Mouse (Mus musculus): ENCODE data around the gene Arhgap19. TPM values are rescaled to one million over a fixed set of nuclear protein-coding genes. Genes with fewer than 3 reads are reported as not detected.

Gene Arhgap19
- polyA plus RNA-seq, 1 experiment from 2014 or later = 20.8 TPM

DNA sequence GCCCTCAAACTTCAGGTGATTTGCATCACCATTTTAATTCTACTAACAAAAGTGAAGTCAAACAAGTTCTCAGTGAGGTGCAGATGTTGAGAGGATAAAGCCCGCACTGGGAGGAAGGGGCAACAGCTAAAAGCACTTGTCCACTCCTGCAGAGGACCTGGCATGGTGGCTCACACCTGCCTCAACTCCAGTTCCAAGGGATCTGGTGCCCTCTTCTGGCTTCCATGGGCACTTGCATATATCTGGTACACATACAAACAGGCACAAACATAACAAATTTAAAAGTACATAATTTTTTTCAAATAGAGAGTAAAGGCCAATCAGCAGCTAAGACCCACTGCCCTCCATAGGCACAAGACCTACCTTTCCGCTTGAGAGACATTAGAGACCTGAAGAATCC lies 10.5 kb downstream of the Arhgap19 start:
- Histone ChIP-seq H3K9me3 (replicated peaks; ENCODE audit: control insufficient read depth, low read length) (no peaks in the 10 kb centered on the region), H3K27me3 (ENCODE audit: control insufficient read depth, insufficient read depth, low read length) (no peaks in the 10 kb centered on the region), H3K36me3 (ENCODE audit: control insufficient read depth, insufficient read depth, low read length) (peaks cover 3% of the 10 kb centered on the region; the same call in 1 of the 2 replicates), H3K4me1 (ENCODE audit: control insufficient read depth, insufficient read depth, low read length) (no peaks in the 10 kb centered on the region), H3K9ac (ENCODE audit: low read depth, low read length) (no peak overlapping the region), H3K4me3 (ENCODE audit: low read depth, low read length) (no peak overlapping the region), H3K4me2 (no peak overlapping the region), H3K27ac (ENCODE audit: low read depth, low read length) (no peak overlapping the region)
- 91% methylated on average over 2 of the region's 2 CpGs for WGBS (ENCODE audit: insufficient replicate concordance)
- no peak for ATAC-seq (replicated peaks; ENCODE audit: insufficient number of reproducible peaks, low FRiP score, low TSS enrichment)

DNA sequence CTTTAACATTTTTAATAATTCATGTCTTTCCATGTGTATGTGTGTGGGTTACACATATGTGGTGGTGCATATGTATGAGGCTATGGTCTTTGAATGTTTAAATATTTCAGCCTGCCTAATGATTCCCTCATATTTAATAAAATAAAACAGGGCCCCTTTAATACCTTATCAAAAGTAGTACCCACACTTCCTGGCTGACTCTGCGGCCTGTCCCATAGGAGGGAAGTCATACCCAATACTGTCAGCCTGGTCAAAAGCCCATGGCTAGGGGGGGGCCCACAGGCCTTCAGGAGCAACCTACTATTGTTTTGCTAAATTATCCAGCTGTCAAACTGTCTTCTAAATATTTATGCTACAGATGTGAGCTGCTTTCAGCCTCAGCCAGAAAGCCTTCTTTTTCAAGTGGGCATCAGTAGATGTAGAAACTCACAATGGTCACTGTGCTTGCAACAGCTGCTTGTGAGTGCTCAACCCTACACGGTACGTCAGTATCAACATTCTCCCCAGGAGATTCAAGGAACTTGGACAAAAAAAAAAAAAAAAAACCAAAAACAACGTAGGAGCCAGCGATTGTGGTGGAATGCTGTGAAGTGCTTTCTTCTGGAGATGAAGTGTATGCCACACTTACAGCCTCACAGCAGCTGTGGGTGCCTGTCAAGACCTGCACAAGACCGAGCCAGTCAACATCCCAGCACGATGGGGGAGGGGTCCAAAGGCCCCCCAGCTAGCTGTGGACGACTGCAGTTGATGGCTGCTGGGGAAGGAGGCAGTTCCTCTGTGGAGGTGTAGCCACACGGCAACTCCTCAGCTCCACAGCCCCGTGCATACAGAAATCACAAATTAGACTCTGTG lies 12.5 kb downstream of the Arhgap19 start:
- peaks cover 15% of the 10 kb centered on the region for H3K36me3 ChIP-seq (ENCODE audit: control insufficient read depth, insufficient read depth, low read length)
- H3K4me2 ChIP-seq = no peak overlapping the region
- ATAC-seq (replicated peaks; ENCODE audit: insufficient number of reproducible peaks, low FRiP score, low TSS enrichment) = no peak
- no peak overlapping the region for H3K4me3 ChIP-seq (ENCODE audit: low read depth, low read length)
- no peaks in the 10 kb centered on the region for H3K27me3 ChIP-seq (ENCODE audit: control insufficient read depth, insufficient read depth, low read length)
- no peaks in the 10 kb centered on the region for H3K9me3 ChIP-seq (replicated peaks; ENCODE audit: control insufficient read depth, low read length)
- no peak overlapping the region for H3K27ac ChIP-seq (ENCODE audit: low read depth, low read length)
- H3K9ac ChIP-seq (ENCODE audit: low read depth, low read length) = no peak overlapping the region
- H3K4me1 ChIP-seq (ENCODE audit: control insufficient read depth, insufficient read depth, low read length) = no peaks in the 10 kb centered on the region
- 62% methylated on average over 10 of the region's 10 CpGs for WGBS (ENCODE audit: insufficient replicate concordance)

DNA sequence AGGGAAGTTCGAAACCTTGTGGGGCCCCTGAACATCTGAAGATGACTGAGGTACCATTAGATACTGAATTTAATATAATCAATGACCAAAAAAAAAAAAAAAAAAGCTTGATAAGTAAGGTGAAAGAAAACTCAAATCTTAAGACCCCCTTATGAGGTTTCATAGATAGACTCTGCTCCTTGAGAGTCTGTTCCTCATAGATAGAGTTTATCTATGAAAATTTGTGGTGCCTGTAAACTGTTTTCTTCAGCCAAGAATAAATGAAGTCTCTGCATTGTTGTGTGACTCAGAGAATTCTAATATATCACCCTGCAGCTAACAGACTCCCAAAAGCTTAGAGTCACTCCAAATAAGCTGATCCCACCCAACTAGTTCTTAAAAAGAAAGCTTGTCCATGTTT lies 15.0 kb downstream of the Arhgap19 start:
- no peak overlapping the region for H3K4me3 ChIP-seq (ENCODE audit: low read depth, low read length)
- no peaks in the 10 kb centered on the region for H3K4me1 ChIP-seq (ENCODE audit: control insufficient read depth, insufficient read depth, low read length)
- no peak overlapping the region for H3K4me2 ChIP-seq
- WGBS (ENCODE audit: insufficient replicate concordance) = 94% methylated on average over 1 of the region's 1 CpGs
- no peak for ATAC-seq (replicated peaks; ENCODE audit: insufficient number of reproducible peaks, low FRiP score, low TSS enrichment)
- H3K27ac ChIP-seq (ENCODE audit: low read depth, low read length) = no peak overlapping the region
- H3K27me3 ChIP-seq (ENCODE audit: control insufficient read depth, insufficient read depth, low read length) = no peaks in the 10 kb centered on the region
- peaks cover 18% of the 10 kb centered on the region for H3K36me3 ChIP-seq (ENCODE audit: control insufficient read depth, insufficient read depth, low read length)
- no peaks in the 10 kb centered on the region for H3K9me3 ChIP-seq (replicated peaks; ENCODE audit: control insufficient read depth, low read length)
- H3K9ac ChIP-seq (ENCODE audit: low read depth, low read length) = no peak overlapping the region

DNA sequence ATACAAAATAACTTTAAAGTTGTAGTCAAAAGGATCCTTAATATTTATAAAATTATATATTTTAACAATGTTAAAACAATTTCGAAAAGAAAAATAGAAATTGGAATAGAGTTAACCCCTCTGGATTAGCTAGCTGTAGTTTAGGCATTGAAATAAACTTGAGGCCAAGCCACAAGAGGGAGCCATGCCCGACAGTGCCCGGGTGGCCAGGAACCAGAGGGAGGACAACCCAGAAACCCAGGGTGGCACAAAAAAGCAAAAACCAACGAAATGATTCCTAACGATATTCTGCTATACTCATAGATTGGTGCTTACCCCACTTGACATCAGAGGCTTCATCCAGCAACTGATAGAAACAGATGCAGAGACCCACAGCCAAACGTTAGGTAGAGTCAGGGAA lies 24.3 kb downstream of the Arhgap19 start:
- Histone ChIP-seq H3K4me1 (ENCODE audit: control insufficient read depth, insufficient read depth, low read length) (no peaks in the 10 kb centered on the region), H3K27ac (ENCODE audit: low read depth, low read length) (no peak overlapping the region), H3K9me3 (replicated peaks; ENCODE audit: control insufficient read depth, low read length) (no peaks in the 10 kb centered on the region), H3K27me3 (ENCODE audit: control insufficient read depth, insufficient read depth, low read length) (no peaks in the 10 kb centered on the region), H3K9ac (ENCODE audit: low read depth, low read length) (no peak overlapping the region), H3K4me3 (ENCODE audit: low read depth, low read length) (no peak overlapping the region), H3K4me2 (no peak overlapping the region), H3K36me3 (ENCODE audit: control insufficient read depth, insufficient read depth, low read length) (peaks cover 13% of the 10 kb centered on the region)
- WGBS (ENCODE audit: insufficient replicate concordance) = 83% methylated on average over 6 of the region's 6 CpGs
- ATAC-seq (replicated peaks; ENCODE audit: insufficient number of reproducible peaks, low FRiP score, low TSS enrichment) = no peak

DNA sequence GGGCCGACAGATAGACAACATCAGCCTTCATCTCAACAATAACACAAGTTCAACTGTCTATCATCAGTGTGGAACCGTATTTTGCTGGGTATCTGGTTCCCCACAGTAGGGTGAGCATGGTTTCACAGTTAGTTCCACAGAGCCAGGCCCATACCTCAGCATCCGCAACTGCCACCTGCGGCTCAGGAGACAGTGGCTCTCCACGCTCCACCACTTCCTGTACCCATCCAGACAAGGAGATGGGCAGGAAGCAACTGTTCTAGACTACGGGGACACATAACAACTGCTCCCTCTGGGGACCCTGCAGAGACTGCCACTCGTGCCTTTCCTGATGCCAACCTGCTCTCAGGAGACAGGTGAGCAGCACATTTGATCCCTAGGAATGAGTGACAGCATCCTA lies 33.1 kb downstream of the Arhgap19 start:
- no peak for ATAC-seq (replicated peaks; ENCODE audit: insufficient number of reproducible peaks, low FRiP score, low TSS enrichment)
- H3K4me1 ChIP-seq (ENCODE audit: control insufficient read depth, insufficient read depth, low read length) = no peaks in the 10 kb centered on the region
- no peak overlapping the region for H3K9ac ChIP-seq (ENCODE audit: low read depth, low read length)
- no peaks in the 10 kb centered on the region for H3K27me3 ChIP-seq (ENCODE audit: control insufficient read depth, insufficient read depth, low read length)
- H3K36me3 ChIP-seq (ENCODE audit: control insufficient read depth, insufficient read depth, low read length) = peaks cover 9% of the 10 kb centered on the region
- no peak overlapping the region for H3K27ac ChIP-seq (ENCODE audit: low read depth, low read length)
- H3K9me3 ChIP-seq (replicated peaks; ENCODE audit: control insufficient read depth, low read length) = no peaks in the 10 kb centered on the region
- H3K4me3 ChIP-seq (ENCODE audit: low read depth, low read length) = no peak overlapping the region
- H3K4me2 ChIP-seq = no peak overlapping the region
- 90% methylated on average over 7 of the region's 7 CpGs for WGBS (ENCODE audit: insufficient replicate concordance)

DNA sequence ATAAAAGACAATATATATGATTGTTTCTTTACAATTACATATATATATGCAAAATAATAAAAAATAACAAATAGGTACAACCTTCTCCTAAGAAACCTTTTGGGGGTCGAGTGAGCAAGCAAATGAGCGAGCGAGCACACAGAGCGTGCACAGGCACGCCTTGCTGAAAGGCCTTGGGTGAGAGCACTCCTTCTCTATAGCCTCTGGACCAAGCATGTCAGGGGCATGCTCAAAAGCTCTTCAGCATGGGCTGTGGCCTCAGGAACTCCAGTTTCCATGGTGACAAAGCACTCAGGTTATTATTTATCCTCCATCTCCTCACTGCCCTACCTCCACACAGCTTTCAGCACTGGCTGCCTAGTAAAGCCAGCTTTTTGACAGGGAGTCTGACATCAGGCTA lies 35.2 kb downstream of the Arhgap19 start:
- ATAC-seq (replicated peaks; ENCODE audit: insufficient number of reproducible peaks, low FRiP score, low TSS enrichment) = no peak
- 83% methylated on average over 5 of the region's 5 CpGs for WGBS (ENCODE audit: insufficient replicate concordance)

DNA sequence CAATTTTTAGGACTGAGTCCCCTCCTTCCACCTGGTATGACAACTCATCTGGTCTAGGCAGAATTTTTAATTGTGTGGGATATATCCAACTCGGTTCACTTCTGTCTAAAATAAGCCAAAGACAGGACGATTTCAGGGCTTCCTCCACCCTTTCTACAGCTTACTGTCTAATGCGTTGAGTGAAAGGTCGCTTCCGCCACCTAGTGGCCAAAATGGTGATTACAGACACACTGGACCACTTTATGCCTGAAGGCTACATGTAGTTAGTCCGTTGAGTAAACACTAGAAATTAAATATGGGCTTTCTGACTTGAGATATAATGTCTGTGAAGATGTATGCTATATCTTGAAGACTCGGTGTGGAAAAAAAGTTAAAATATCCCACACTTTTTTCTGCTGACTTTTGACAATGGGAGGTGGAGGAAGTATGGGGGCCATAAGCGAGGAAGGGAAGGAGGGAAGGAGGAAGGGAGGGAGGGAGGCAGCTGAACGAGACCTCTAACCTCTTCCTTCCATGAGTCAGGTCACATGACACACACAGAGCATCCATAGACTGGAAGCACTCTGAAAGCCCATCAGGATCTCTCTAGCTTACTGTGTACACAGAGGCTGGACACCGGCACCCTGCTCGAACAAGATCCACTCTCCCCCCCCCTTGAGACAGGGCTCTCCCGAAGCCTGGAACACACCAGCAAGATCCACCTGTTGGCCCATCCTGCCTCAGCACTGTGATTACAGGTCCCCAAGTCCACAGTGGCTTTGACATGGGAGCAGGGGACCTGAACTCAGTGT lies 37.8 kb downstream of the Arhgap19 start:
- Histone ChIP-seq H3K9me3 (replicated peaks; ENCODE audit: control insufficient read depth, low read length) (no peaks in the 10 kb centered on the region), H3K4me1 (ENCODE audit: control insufficient read depth, insufficient read depth, low read length) (no peaks in the 10 kb centered on the region), H3K4me3 (ENCODE audit: low read depth, low read length) (no peak overlapping the region), H3K27me3 (ENCODE audit: control insufficient read depth, insufficient read depth, low read length) (no peaks in the 10 kb centered on the region), H3K4me2 (no peak overlapping the region), H3K9ac (ENCODE audit: low read depth, low read length) (no peak overlapping the region), H3K27ac (ENCODE audit: low read depth, low read length) (no peak overlapping the region), H3K36me3 (ENCODE audit: control insufficient read depth, insufficient read depth, low read length) (peaks cover 3% of the 10 kb centered on the region)
- ATAC-seq (replicated peaks; ENCODE audit: insufficient number of reproducible peaks, low FRiP score, low TSS enrichment) = no peak
- 30% methylated on average over 12 of the region's 12 CpGs for WGBS (ENCODE audit: insufficient replicate concordance)

More for the DNA sequence above, 35.2 kb downstream of the Arhgap19 start:
- no peak overlapping the region for H3K4me3 ChIP-seq (ENCODE audit: low read depth, low read length)
- no peak overlapping the region for H3K9ac ChIP-seq (ENCODE audit: low read depth, low read length)
- H3K27me3 ChIP-seq (ENCODE audit: control insufficient read depth, insufficient read depth, low read length) = no peaks in the 10 kb centered on the region
- no peaks in the 10 kb centered on the region for H3K9me3 ChIP-seq (replicated peaks; ENCODE audit: control insufficient read depth, low read length)
- peaks cover 6% of the 10 kb centered on the region for H3K36me3 ChIP-seq (ENCODE audit: control insufficient read depth, insufficient read depth, low read length)
- no peak overlapping the region for H3K27ac ChIP-seq (ENCODE audit: low read depth, low read length)
- no peaks in the 10 kb centered on the region for H3K4me1 ChIP-seq (ENCODE audit: control insufficient read depth, insufficient read depth, low read length)
- H3K4me2 ChIP-seq = no peak overlapping the region

DNA sequence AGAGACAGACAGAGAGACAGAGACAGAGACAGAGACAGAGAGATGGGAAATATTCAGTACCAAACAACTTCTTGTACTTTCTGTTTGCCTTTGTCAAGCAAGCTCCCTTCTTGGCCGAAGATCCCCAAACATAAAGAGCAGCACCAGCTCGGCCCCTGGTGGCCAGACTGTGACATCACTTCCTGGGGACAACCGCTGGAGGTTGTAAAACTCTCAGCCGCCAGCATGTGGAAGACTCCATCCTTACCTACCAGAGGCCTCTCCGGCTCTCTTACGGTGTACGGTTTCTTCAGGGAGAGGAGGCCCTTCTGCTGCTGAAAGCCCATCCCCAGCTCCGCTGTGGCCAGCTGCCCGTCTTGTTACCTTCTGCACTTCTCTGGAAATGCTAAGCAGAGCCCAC lies 40.3 kb downstream of the Arhgap19 start:
- Histone ChIP-seq H3K27me3 (ENCODE audit: control insufficient read depth, insufficient read depth, low read length) (no peaks in the 10 kb centered on the region), H3K4me2 (no peak overlapping the region), H3K9me3 (replicated peaks; ENCODE audit: control insufficient read depth, low read length) (no peaks in the 10 kb centered on the region), H3K9ac (ENCODE audit: low read depth, low read length) (no peak overlapping the region), H3K4me1 (ENCODE audit: control insufficient read depth, insufficient read depth, low read length) (no peaks in the 10 kb centered on the region), H3K4me3 (ENCODE audit: low read depth, low read length) (no peak overlapping the region), H3K27ac (ENCODE audit: low read depth, low read length) (no peak overlapping the region), H3K36me3 (ENCODE audit: control insufficient read depth, insufficient read depth, low read length) (no peaks in the 10 kb centered on the region)
- ATAC-seq (replicated peaks; ENCODE audit: insufficient number of reproducible peaks, low FRiP score, low TSS enrichment) = no peak
- 34% methylated on average over 9 of the region's 9 CpGs for WGBS (ENCODE audit: insufficient replicate concordance)

Measured in heart, embryonic 11.5 days (tissue).